Mouse (Mus musculus): ENCODE data around the gene Eipr1. TPM values are rescaled to one million over a fixed set of nuclear protein-coding genes. Genes with fewer than 3 reads are reported as not detected.

The Eipr1 gene
- polyA plus RNA-seq, 1 experiment, result 41.1 TPM

- peaks cover 94% of the 10 kb centered on the region for H3K36me3 ChIP-seq (replicated peaks; ENCODE audit: low read length)
- no peaks in the 10 kb centered on the region for H3K9me3 ChIP-seq
- no peaks in the 10 kb centered on the region for H3K27me3 ChIP-seq (replicated peaks)
- H3K4me1 ChIP-seq, result peaks cover 9% of the 10 kb centered on the region; the same call in 1 of the 2 replicates
- no peak overlapping the region for H3K4me3 ChIP-seq (replicated peaks)
- TF ChIP-seq GATA1 (IDR thresholded peaks at IDR 0.05; ENCODE audit: borderline replicate concordance, low read length) (no peak), FLI1 (IDR thresholded peaks at IDR 0.05; ENCODE audit: low read length) (no peak)
These were observed 18.4 kb downstream of the Eipr1 start for GRCm38 (mm10) chr12:28769953-28770352.

GRCm38 (mm10) chr12:28773815-28774214 is 22.2 kb downstream of the Eipr1 start:
- TF ChIP-seq GATA1 (IDR thresholded peaks at IDR 0.05; ENCODE audit: borderline replicate concordance, low read length), result no peak
- TF ChIP-seq FLI1 (IDR thresholded peaks at IDR 0.05; ENCODE audit: low read length), result no peak
- H3K36me3 ChIP-seq (replicated peaks; ENCODE audit: low read length), result peaks cover 74% of the 10 kb centered on the region
- no peaks in the 10 kb centered on the region for H3K27me3 ChIP-seq (replicated peaks)
- no peaks in the 10 kb centered on the region for H3K9me3 ChIP-seq
- H3K4me1 ChIP-seq, result peaks cover 26% of the 10 kb centered on the region
- H3K4me3 ChIP-seq (replicated peaks), result no peak overlapping the region

- H3K4me1 ChIP-seq, result peaks cover 30% of the 10 kb centered on the region
- peaks cover 65% of the 10 kb centered on the region for H3K36me3 ChIP-seq (replicated peaks; ENCODE audit: low read length)
- no peaks in the 10 kb centered on the region for H3K27me3 ChIP-seq (replicated peaks)
- H3K4me3 ChIP-seq (replicated peaks), result no peak overlapping the region
- TF ChIP-seq GATA1 (IDR thresholded peaks at IDR 0.05; ENCODE audit: borderline replicate concordance, low read length) (no peak), FLI1 (IDR thresholded peaks at IDR 0.05; ENCODE audit: low read length) (no peak)
- H3K9me3 ChIP-seq, result no peaks in the 10 kb centered on the region
These were observed 23.5 kb downstream of the Eipr1 start for GRCm38 (mm10) chr12:28775120-28775519.

GRCm38 (mm10) chr12:28775627-28776026 is 24.0 kb downstream of the Eipr1 start:
- Histone ChIP-seq H3K27me3 (replicated peaks) (no peaks in the 10 kb centered on the region), H3K4me1 (peaks cover 34% of the 10 kb centered on the region), H3K9me3 (no peaks in the 10 kb centered on the region), H3K4me3 (replicated peaks) (no peak overlapping the region), H3K36me3 (replicated peaks; ENCODE audit: low read length) (peaks cover 64% of the 10 kb centered on the region)
- TF ChIP-seq GATA1 (IDR thresholded peaks at IDR 0.05; ENCODE audit: borderline replicate concordance, low read length), result no peak
- no peak for TF ChIP-seq FLI1 (IDR thresholded peaks at IDR 0.05; ENCODE audit: low read length)

- H3K9me3 ChIP-seq, result no peaks in the 10 kb centered on the region
- no peaks in the 10 kb centered on the region for H3K27me3 ChIP-seq (replicated peaks)
- TF ChIP-seq FLI1 (IDR thresholded peaks at IDR 0.05; ENCODE audit: low read length) (no peak), GATA1 (IDR thresholded peaks at IDR 0.05; ENCODE audit: borderline replicate concordance, low read length) (no peak)
- no peak overlapping the region for H3K4me3 ChIP-seq (replicated peaks)
- peaks cover 68% of the 10 kb centered on the region for H3K4me1 ChIP-seq
- H3K36me3 ChIP-seq (replicated peaks; ENCODE audit: low read length), result peaks cover 33% of the 10 kb centered on the region
These were observed 28.6 kb downstream of the Eipr1 start for GRCm38 (mm10) chr12:28780180-28780579.

- H3K9me3 ChIP-seq, result no peaks in the 10 kb centered on the region
- no peak for TF ChIP-seq GATA1 (IDR thresholded peaks at IDR 0.05; ENCODE audit: borderline replicate concordance, low read length)
- TF ChIP-seq FLI1 (IDR thresholded peaks at IDR 0.05; ENCODE audit: low read length), result no peak
- no peaks in the 10 kb centered on the region for H3K27me3 ChIP-seq (replicated peaks)
- peaks cover 75% of the 10 kb centered on the region for H3K4me1 ChIP-seq
- H3K4me3 ChIP-seq (replicated peaks), result no peak overlapping the region
- H3K36me3 ChIP-seq (replicated peaks; ENCODE audit: low read length), result peaks cover 20% of the 10 kb centered on the region
These were observed 31.0 kb downstream of the Eipr1 start for GRCm38 (mm10) chr12:28782637-28783036.

GRCm38 (mm10) chr12:28784355-28784754 is 32.8 kb downstream of the Eipr1 start:
- Histone ChIP-seq H3K27me3 (replicated peaks) (no peaks in the 10 kb centered on the region), H3K4me3 (replicated peaks) (peak overlapping the region; percentile 64), H3K9me3 (no peaks in the 10 kb centered on the region), H3K4me1 (peaks cover 60% of the 10 kb centered on the region), H3K36me3 (replicated peaks; ENCODE audit: low read length) (peaks cover 20% of the 10 kb centered on the region)
- no peak for TF ChIP-seq GATA1 (IDR thresholded peaks at IDR 0.05; ENCODE audit: borderline replicate concordance, low read length)
- no peak for TF ChIP-seq FLI1 (IDR thresholded peaks at IDR 0.05; ENCODE audit: low read length)

GRCm38 (mm10) chr12:28784864-28785263 is 33.3 kb downstream of the Eipr1 start:
- Histone ChIP-seq H3K4me3 (replicated peaks) (no peak overlapping the region), H3K27me3 (replicated peaks) (no peaks in the 10 kb centered on the region), H3K36me3 (replicated peaks; ENCODE audit: low read length) (peaks cover 19% of the 10 kb centered on the region), H3K9me3 (no peaks in the 10 kb centered on the region), H3K4me1 (peaks cover 60% of the 10 kb centered on the region)
- no peak for TF ChIP-seq FLI1 (IDR thresholded peaks at IDR 0.05; ENCODE audit: low read length)
- no peak for TF ChIP-seq GATA1 (IDR thresholded peaks at IDR 0.05; ENCODE audit: borderline replicate concordance, low read length)

- peaks cover 64% of the 10 kb centered on the region for H3K4me1 ChIP-seq
- no peak overlapping the region for H3K4me3 ChIP-seq (replicated peaks)
- no peaks in the 10 kb centered on the region for H3K27me3 ChIP-seq (replicated peaks)
- peaks cover 16% of the 10 kb centered on the region for H3K36me3 ChIP-seq (replicated peaks; ENCODE audit: low read length)
- H3K9me3 ChIP-seq, result no peaks in the 10 kb centered on the region
- TF ChIP-seq FLI1 (IDR thresholded peaks at IDR 0.05; ENCODE audit: low read length) (no peak), GATA1 (IDR thresholded peaks at IDR 0.05; ENCODE audit: borderline replicate concordance, low read length) (no peak)
These were observed 33.7 kb downstream of the Eipr1 start for GRCm38 (mm10) chr12:28785299-28785698.

GRCm38 (mm10) chr12:28786310-28786709 is 34.7 kb downstream of the Eipr1 start:
- no peaks in the 10 kb centered on the region for H3K27me3 ChIP-seq (replicated peaks)
- peaks cover 11% of the 10 kb centered on the region for H3K36me3 ChIP-seq (replicated peaks; ENCODE audit: low read length)
- no peaks in the 10 kb centered on the region for H3K9me3 ChIP-seq
- peaks cover 63% of the 10 kb centered on the region for H3K4me1 ChIP-seq
- H3K4me3 ChIP-seq (replicated peaks), result no peak overlapping the region
- TF ChIP-seq GATA1 (IDR thresholded peaks at IDR 0.05; ENCODE audit: borderline replicate concordance, low read length) (no peak), FLI1 (IDR thresholded peaks at IDR 0.05; ENCODE audit: low read length) (no peak)

- no peaks in the 10 kb centered on the region for H3K27me3 ChIP-seq (replicated peaks)
- no peak overlapping the region for H3K4me3 ChIP-seq (replicated peaks)
- H3K9me3 ChIP-seq, result peaks cover 4% of the 10 kb centered on the region; the same call in 1 of the 2 replicates
- no peak for TF ChIP-seq GATA1 (IDR thresholded peaks at IDR 0.05; ENCODE audit: borderline replicate concordance, low read length)
- no peak for TF ChIP-seq FLI1 (IDR thresholded peaks at IDR 0.05; ENCODE audit: low read length)
- H3K36me3 ChIP-seq (replicated peaks; ENCODE audit: low read length), result peaks cover 41% of the 10 kb centered on the region
- peaks cover 55% of the 10 kb centered on the region for H3K4me1 ChIP-seq
These were observed 41.0 kb downstream of the Eipr1 start for GRCm38 (mm10) chr12:28792613-28793012.

Measured in megakaryocyte, embryonic 14.5 days (primary cell).